Mouse (Mus musculus) natural killer cell, adult 2 months (primary cell): ENCODE data around the gene Ntf3.

Experiments
- DNase-seq, 2 experiments: peaks; one replicate each; pipeline ENCODE4 v3.0.0; 2022; ENCODE audit warnings: low spot score in 2 of 2

Ntf3 gene

GRCm38 (mm10) chr6:126106051-126106797 lies 60.5 kb downstream of the Ntf3 start:
- no peak for DNase-seq

GRCm38 (mm10) chr6:126105083-126105740 lies 61.5 kb downstream of the Ntf3 start:
- DNase-seq: no peak

GRCm38 (mm10) chr6:126102571-126102970 lies 64.1 kb downstream of the Ntf3 start:
- DNase-seq: no peak

- no peak for DNase-seq
Measured at GRCm38 (mm10) chr6:126102007-126102406, 64.7 kb downstream of the Ntf3 start.

GRCm38 (mm10) chr6:126100579-126100978 lies 66.1 kb downstream of the Ntf3 start:
- DNase-seq: no peak

GRCm38 (mm10) chr6:126097471-126097870 lies 69.2 kb downstream of the Ntf3 start:
- no peak for DNase-seq

- no peak for DNase-seq
Measured at GRCm38 (mm10) chr6:126096085-126096484, 70.6 kb downstream of the Ntf3 start.

GRCm38 (mm10) chr6:126095041-126095440 lies 71.7 kb downstream of the Ntf3 start:
- no peak for DNase-seq

GRCm38 (mm10) chr6:126092026-126092425 lies 74.7 kb downstream of the Ntf3 start:
- no peak for DNase-seq

- no peak for DNase-seq
Measured at GRCm38 (mm10) chr6:126090063-126090462, 76.6 kb downstream of the Ntf3 start.

- no peak for DNase-seq
Measured at GRCm38 (mm10) chr6:126088489-126089265, 78.0 kb downstream of the Ntf3 start.

GRCm38 (mm10) chr6:126086321-126086950 lies 80.3 kb downstream of the Ntf3 start:
- DNase-seq: no peak

GRCm38 (mm10) chr6:126080531-126080930 lies 86.2 kb downstream of the Ntf3 start:
- no peak for DNase-seq

- DNase-seq: no peak
Measured at GRCm38 (mm10) chr6:126057706-126058105, 109.0 kb downstream of the Ntf3 start.

- DNase-seq: no peak
Measured at GRCm38 (mm10) chr6:126053136-126053535, 113.6 kb downstream of the Ntf3 start.
